In genomic region chr16:62853611-62854126, GRCm38 (mm10) we compare ENCODE assay signal across 7 mouse cellular contexts. TPM values are rescaled to one million over a fixed set of nuclear protein-coding genes. Genes with fewer than 3 reads are reported as not detected.
DNase-seq lines count a peak whose midpoint lies in the region; ATAC-seq and TF ChIP-seq lines count a peak whose summit lies in the region.

No protein-coding gene starts in this region.

- DNase-seq in MEL (ENCODE audit: low read depth, low spot score): peak; percentile 33
- DNase-seq in heart, postnatal 0 days (ENCODE audit: low spot score): no peak
- DNase-seq in midbrain, embryonic 10.5 days (ENCODE audit: low spot score): peak; percentile 17
- DNase-seq in cerebellum, adult 9-10 months: no peak
- no peak for DNase-seq in thymus, postnatal 25 days

- no peak overlapping the region for H3K27ac ChIP-seq in MEL (ENCODE audit: control insufficient read depth, low read depth, low read length)
- peak overlapping the region; percentile 73 for H3K27ac ChIP-seq in heart, postnatal 0 days (ENCODE audit: low read depth)
- peak overlapping the region; percentile 91 for H3K27ac ChIP-seq in midbrain, embryonic 10.5 days (replicated peaks)

- peak overlapping the region; percentile 76 for H3K4me2 ChIP-seq in heart, postnatal 0 days (ENCODE audit: low read depth, low read length)

- H3K27me3 ChIP-seq in MEL (ENCODE audit: control insufficient read depth in 1 of 2, insufficient read depth in 2 of 2, low read length in 2 of 2): no peaks in the 10 kb centered on the region
- no peaks in the 10 kb centered on the region for H3K27me3 ChIP-seq in heart, postnatal 0 days (ENCODE audit: control insufficient read depth, insufficient read depth, low read length)
- no peaks in the 10 kb centered on the region for H3K27me3 ChIP-seq in midbrain, embryonic 10.5 days (ENCODE audit: low read depth, poor library complexity, severe bottlenecking)

- no peak for TF ChIP-seq CTCF in MEL (IDR thresholded peaks at IDR 0.05 in 2 of 3, conservative IDR thresholded peaks at IDR 0.05 in 1 of 3; ENCODE audit: control insufficient read depth in 1 of 3, insufficient read depth in 1 of 3, low read depth in 2 of 3, low read length in 3 of 3, poor library complexity in 1 of 3, severe bottlenecking in 1 of 3)
- TF ChIP-seq CTCF in heart, postnatal 0 days (IDR thresholded peaks at IDR 0.05; ENCODE audit: low read depth): no peak

- no peaks in the 10 kb centered on the region for H3K9me3 ChIP-seq in MEL (replicated peaks; ENCODE audit: insufficient read depth, low read length)
- H3K9me3 ChIP-seq in heart, postnatal 0 days (replicated peaks; ENCODE audit: control insufficient read depth, low read length): no peaks in the 10 kb centered on the region
- no peaks in the 10 kb centered on the region for H3K9me3 ChIP-seq in midbrain, embryonic 10.5 days (replicated peaks)

- no peaks in the 10 kb centered on the region for H3K79me2 ChIP-seq in MEL (ENCODE audit: control insufficient read depth, insufficient read depth, low read length, poor library complexity)

- H3K36me3 ChIP-seq in MEL (ENCODE audit: control insufficient read depth in 1 of 2, insufficient read depth in 2 of 2, low read length in 2 of 2): peaks cover 0 to 18% of the 10 kb centered on the region in 2 experiments; a peak in 2 of 4 replicates
- no peaks in the 10 kb centered on the region for H3K36me3 ChIP-seq in heart, postnatal 0 days (replicated peaks; ENCODE audit: control insufficient read depth, insufficient read depth, low read length)
- H3K36me3 ChIP-seq in midbrain, embryonic 10.5 days: no peaks in the 10 kb centered on the region

- peak overlapping the region; percentile 71 to 83 for H3K4me3 ChIP-seq in MEL (ENCODE audit: control insufficient read depth in 1 of 2, insufficient read depth in 1 of 2, low read depth in 2 of 2, low read length in 2 of 2)
- H3K4me3 ChIP-seq in heart, postnatal 0 days (ENCODE audit: low read depth, low read length): peak overlapping the region; percentile 62
- H3K4me3 ChIP-seq in midbrain, embryonic 10.5 days: peak overlapping the region; percentile 71

- no peak for TF ChIP-seq RAD21 in MEL (IDR thresholded peaks at IDR 0.05; ENCODE audit: low read depth, low read length)

- 20% methylated on average over 3 of the region's 3 CpGs for WGBS in heart, postnatal 0 days
- WGBS in midbrain, embryonic 10.5 days: 21% methylated on average over 3 of the region's 3 CpGs

- H3K9ac ChIP-seq in MEL (ENCODE audit: control insufficient read depth, low read depth, low read length, poor library complexity, severe bottlenecking): 0 out of 2 replicates have a peak overlapping the region, but pooled peaks have one; percentile 13
- peak overlapping the region; percentile 84 for H3K9ac ChIP-seq in heart, postnatal 0 days (replicated peaks; ENCODE audit: low read depth, low read length)

- TF ChIP-seq EP300 in MEL (IDR thresholded peaks at IDR 0.05; ENCODE audit: low read depth in 1 of 2, low read length in 2 of 2): no peak
- no peak for TF ChIP-seq EP300 in heart, postnatal 0 days (IDR thresholded peaks at IDR 0.05; ENCODE audit: low read depth)

- ATAC-seq in CD4-positive, CD25-positive, alpha-beta regulatory T cell, adult 4 months: peak; percentile 20
- ATAC-seq in heart, postnatal 0 days (ENCODE audit: insufficient read depth, low read depth): peak; percentile 29; the same call in 1 of the 2 replicates
- no peak for ATAC-seq in megakaryocyte progenitor cell, adult 5-6 weeks (replicated peaks; ENCODE audit: poor library complexity)

- no peak for TF ChIP-seq POLR2A in MEL (IDR thresholded peaks at IDR 0.05; ENCODE audit: control insufficient read depth in 1 of 2, insufficient read depth in 1 of 2, low read depth in 1 of 2, low read length in 2 of 2, poor library complexity in 1 of 2)

- peaks cover 11 to 18% of the 10 kb centered on the region in 2 experiments for H3K4me1 ChIP-seq in MEL (ENCODE audit: control insufficient read depth in 1 of 2, insufficient read depth in 2 of 2, low read length in 2 of 2)
- no peaks in the 10 kb centered on the region for H3K4me1 ChIP-seq in heart, postnatal 0 days (ENCODE audit: control insufficient read depth, insufficient read depth)
- H3K4me1 ChIP-seq in midbrain, embryonic 10.5 days: peaks cover 13% of the 10 kb centered on the region; the same call in 1 of the 2 replicates

TF ChIP-seq in MEL, 35 proteins besides CTCF, POLR2A, EP300 and RAD21:
- TF ChIP-seq ELF1 (IDR thresholded peaks at IDR 0.05; ENCODE audit: low read depth, low read length) (no peak), MYC (IDR thresholded peaks at IDR 0.05; ENCODE audit: low read depth, low read length) (0 out of 2 replicates have a peak, but pooled peaks have one; percentile 16), TAL1 (IDR thresholded peaks at IDR 0.05; ENCODE audit: low read length) (no peak), MXI1 (IDR thresholded peaks at IDR 0.05; ENCODE audit: low read depth, low read length) (0 out of 2 replicates have a peak, but pooled peaks have one; percentile 4)

RNA-seq across cellular contexts. Expression of gene Pros1, which starts 0.4 kb away (rescaled TPM):
- polyA plus RNA-seq in CD4-positive, CD25-positive, alpha-beta regulatory T cell, adult 4 months (2017; shearing (Covaris generic)): 10 to 100 TPM; 14.6 to 15.2 TPM
- 1.4 and 1.7 TPM in 2 replicates for total RNA-seq in MEL (2012; rRNA removed)
- polyA plus RNA-seq in MEL (2012; ENCODE audit: insufficient read depth in 1 of 2, insufficient read length in 2 of 2, low read depth in 1 of 2, low replicate concordance in 2 of 2, missing spikeins in 1 of 2): 1 to 10 TPM in 1 of 2 experiments, not detected in 1; 1.7 TPM
- total RNA-seq in heart, postnatal 0 days (2014; rRNA removed; ENCODE audit: low replicate concordance): 16.4 and 31.8 TPM in 2 replicates
- 16.2 and 17.9 TPM in 2 replicates for polyA plus RNA-seq in heart, postnatal 0 days (2015; fragmentation: Nextera tagmentation; extraction: Ambion mirVana)
- 19.2 and 19.6 TPM in 2 replicates for polyA plus RNA-seq in midbrain, embryonic 10.5 days (2016; fragmentation: Nextera tagmentation; extraction: Ambion mirVana)
- 2.3 and 3.8 TPM in 2 replicates for total RNA-seq in megakaryocyte progenitor cell, adult 5-6 weeks (2015)
- total RNA-seq in megakaryocyte progenitor cell, adult 5-6 weeks (2017): 4.1 and 6.1 TPM in 2 replicates

RNA-seq across cellular contexts. Expression of gene Arl13b, which starts 6.8 kb away (rescaled TPM):
- polyA plus RNA-seq in CD4-positive, CD25-positive, alpha-beta regulatory T cell, adult 4 months (2017; shearing (Covaris generic)): 1 to 10 TPM; 7.4 to 8.6 TPM
- 3.2 and 4.4 TPM in 2 replicates for total RNA-seq in MEL (2012; rRNA removed)
- 1 to 10 TPM in 1 of 2 experiments, not detected in 1; 4.3 TPM for polyA plus RNA-seq in MEL (2012; ENCODE audit: insufficient read depth in 1 of 2, insufficient read length in 2 of 2, low read depth in 1 of 2, low replicate concordance in 2 of 2, missing spikeins in 1 of 2)
- total RNA-seq in heart, postnatal 0 days (2014; rRNA removed; ENCODE audit: low replicate concordance): 4.7 and 7.1 TPM in 2 replicates
- polyA plus RNA-seq in heart, postnatal 0 days (2015; fragmentation: Nextera tagmentation; extraction: Ambion mirVana): 8.8 and 8.9 TPM in 2 replicates
- 16.0 and 17.0 TPM in 2 replicates for polyA plus RNA-seq in midbrain, embryonic 10.5 days (2016; fragmentation: Nextera tagmentation; extraction: Ambion mirVana)
- 8.3 and 8.8 TPM in 2 replicates for total RNA-seq in megakaryocyte progenitor cell, adult 5-6 weeks (2015)
- total RNA-seq in megakaryocyte progenitor cell, adult 5-6 weeks (2017): 6.0 and 6.8 TPM in 2 replicates

RNA-seq across cellular contexts. Expression of gene Stx19, which starts 39.2 kb away (rescaled TPM):
- polyA plus RNA-seq in CD4-positive, CD25-positive, alpha-beta regulatory T cell, adult 4 months (2017; shearing (Covaris generic)): 1 to 10 TPM; 1.7 to 2.1 TPM
- total RNA-seq in MEL (2012; rRNA removed): not detected in 2 replicates
- under 1 TPM in 1 of 2 experiments, not detected in 1; 0.13 TPM for polyA plus RNA-seq in MEL (2012; ENCODE audit: insufficient read depth in 1 of 2, insufficient read length in 2 of 2, low read depth in 1 of 2, low replicate concordance in 2 of 2, missing spikeins in 1 of 2)
- not detected in 2 replicates for total RNA-seq in heart, postnatal 0 days (2014; rRNA removed; ENCODE audit: low replicate concordance)
- polyA plus RNA-seq in heart, postnatal 0 days (2015; fragmentation: Nextera tagmentation; extraction: Ambion mirVana): 0.07 and 0.18 TPM in 2 replicates
- polyA plus RNA-seq in midbrain, embryonic 10.5 days (2016; fragmentation: Nextera tagmentation; extraction: Ambion mirVana): 0.30 and 0.36 TPM in 2 replicates
- not detected in 2 replicates for total RNA-seq in megakaryocyte progenitor cell, adult 5-6 weeks (2015)
- total RNA-seq in megakaryocyte progenitor cell, adult 5-6 weeks (2017): not detected in 2 replicates

Comparison
In these comparisons a context has a peak if more than half of its experiments do, and no peak if none do; other contexts are left out.
1. DNase-seq: peak in MEL (single experiment) and midbrain, embryonic 10.5 days (single experiment); none in heart, postnatal 0 days (single experiment), cerebellum, adult 9-10 months (single experiment) and thymus, postnatal 25 days (single experiment).
2. Peak in every context shown above with its lines, with median percentiles within 50 percentile points of each other: H3K4me3 ChIP-seq.